In genomic region chr1:55886383-55887070, GRCm38 (mm10) we compare ENCODE assay signal across 8 mouse cellular contexts.
A peak's percentile ranks its signal among the peaks of the same experiment; 100 is the strongest.
DNase-seq lines count a peak whose midpoint lies in the region; ATAC-seq and TF ChIP-seq lines count a peak whose summit lies in the region.

No protein-coding gene starts in this region.

- TF ChIP-seq CTCF in heart, postnatal 0 days (IDR thresholded peaks at IDR 0.05; ENCODE audit: low read depth), result peak; percentile 83
- TF ChIP-seq CTCF in ES-Bruce4 (IDR thresholded peaks at IDR 0.05; ENCODE audit: low read depth, low read length), result peak; percentile 15

- H3K4me3 ChIP-seq in heart, postnatal 0 days (ENCODE audit: low read depth, low read length), result no peak overlapping the region
- no peak overlapping the region for H3K4me3 ChIP-seq in heart, embryonic 10.5 days
- no peak overlapping the region for H3K4me3 ChIP-seq in ES-Bruce4 (ENCODE audit: low read depth, low read length)
- no peak overlapping the region for H3K4me3 ChIP-seq in midbrain, embryonic 10.5 days

- no peak overlapping the region for H3K4me2 ChIP-seq in heart, postnatal 0 days (ENCODE audit: low read depth, low read length)

- no peaks in the 10 kb centered on the region for H3K36me3 ChIP-seq in heart, postnatal 0 days (replicated peaks; ENCODE audit: control insufficient read depth, insufficient read depth, low read length)
- no peaks in the 10 kb centered on the region for H3K36me3 ChIP-seq in heart, embryonic 10.5 days
- H3K36me3 ChIP-seq in ES-Bruce4 (ENCODE audit: control insufficient read depth, insufficient read depth, low read length, poor library complexity, severe bottlenecking), result no peaks in the 10 kb centered on the region
- H3K36me3 ChIP-seq in midbrain, embryonic 10.5 days, result no peaks in the 10 kb centered on the region

- peak; percentile 22 for DNase-seq in heart, postnatal 0 days (ENCODE audit: low spot score)
- no peak for DNase-seq in heart, embryonic 10.5 days (ENCODE audit: low spot score)
- peak; percentile 28 for DNase-seq in c-Kit-positive CD71-negative TER-119-negative erythroid progenitor cells, embryonic 14.5 days (ENCODE audit: low read depth)
- peak; percentile 63 to 91 for DNase-seq in frontal cortex, adult 2 months (ENCODE audit: extremely low spot score in 1 of 2, low spot score in 1 of 2)
- DNase-seq in layer of hippocampus, adult 9-11 months, result peak; percentile 54
- DNase-seq in midbrain, embryonic 10.5 days (ENCODE audit: low spot score), result peak; percentile 52
- no peak for DNase-seq in ovary, postnatal 10 days (ENCODE audit: low spot score)

- TF ChIP-seq POLR2A in ES-Bruce4 (IDR thresholded peaks at IDR 0.05; ENCODE audit: insufficient read depth, low read length), result no peak

- 28% methylated on average over 5 of the region's 5 CpGs for WGBS in heart, postnatal 0 days
- WGBS in heart, embryonic 10.5 days, result 29% methylated on average over 5 of the region's 5 CpGs
- 13% methylated on average over 5 of the region's 5 CpGs for WGBS in midbrain, embryonic 10.5 days

- H3K9me3 ChIP-seq in heart, postnatal 0 days (replicated peaks; ENCODE audit: control insufficient read depth, low read length), result no peaks in the 10 kb centered on the region
- no peaks in the 10 kb centered on the region for H3K9me3 ChIP-seq in heart, embryonic 10.5 days
- H3K9me3 ChIP-seq in ES-Bruce4 (replicated peaks; ENCODE audit: control insufficient read depth, insufficient read depth, low read length, poor library complexity, severe bottlenecking), result no peaks in the 10 kb centered on the region
- no peaks in the 10 kb centered on the region for H3K9me3 ChIP-seq in midbrain, embryonic 10.5 days (replicated peaks)

- H3K27ac ChIP-seq in heart, postnatal 0 days (ENCODE audit: low read depth), result no peak overlapping the region
- no peak overlapping the region for H3K27ac ChIP-seq in heart, embryonic 10.5 days
- no peak overlapping the region for H3K27ac ChIP-seq in ES-Bruce4 (ENCODE audit: insufficient read depth, low read length)
- no peak overlapping the region for H3K27ac ChIP-seq in midbrain, embryonic 10.5 days (replicated peaks)

- H3K9ac ChIP-seq in heart, postnatal 0 days (replicated peaks; ENCODE audit: low read depth, low read length), result no peak overlapping the region
- H3K9ac ChIP-seq in ES-Bruce4 (ENCODE audit: low read depth, poor library complexity, severe bottlenecking), result no peak overlapping the region

- peaks cover 26% of the 10 kb centered on the region for H3K27me3 ChIP-seq in heart, postnatal 0 days (ENCODE audit: control insufficient read depth, insufficient read depth, low read length)
- peaks cover 28% of the 10 kb centered on the region for H3K27me3 ChIP-seq in heart, embryonic 10.5 days (ENCODE audit: insufficient read depth, poor library complexity, severe bottlenecking)
- no peaks in the 10 kb centered on the region for H3K27me3 ChIP-seq in ES-Bruce4 (ENCODE audit: control insufficient read depth, insufficient read depth, low read length, poor library complexity, severe bottlenecking)
- peaks cover 98% of the 10 kb centered on the region for H3K27me3 ChIP-seq in midbrain, embryonic 10.5 days (ENCODE audit: low read depth, poor library complexity, severe bottlenecking)

- H3K4me1 ChIP-seq in heart, postnatal 0 days (ENCODE audit: control insufficient read depth, insufficient read depth), result peaks cover 14% of the 10 kb centered on the region; the same call in 1 of the 2 replicates
- peaks cover 12% of the 10 kb centered on the region for H3K4me1 ChIP-seq in heart, embryonic 10.5 days
- H3K4me1 ChIP-seq in ES-Bruce4 (ENCODE audit: control insufficient read depth, insufficient read depth, low read length), result no peaks in the 10 kb centered on the region
- H3K4me1 ChIP-seq in midbrain, embryonic 10.5 days, result peaks cover 42% of the 10 kb centered on the region

- peak; percentile 55; the same call in 1 of the 2 replicates for ATAC-seq in heart, postnatal 0 days (ENCODE audit: insufficient read depth, low read depth)

- TF ChIP-seq EP300 in heart, postnatal 0 days (IDR thresholded peaks at IDR 0.05; ENCODE audit: low read depth), result no peak
- no peak for TF ChIP-seq EP300 in ES-Bruce4 (IDR thresholded peaks at IDR 0.05; ENCODE audit: insufficient read depth, low read depth, low read length)

Comparison
In these comparisons a context has a peak if more than half of its experiments do, and no peak if none do; other contexts are left out.
1. DNase-seq: peak in heart, postnatal 0 days (single experiment), c-Kit-positive CD71-negative TER-119-negative erythroid progenitor cells, embryonic 14.5 days (single experiment), frontal cortex, adult 2 months (2 of 2), layer of hippocampus, adult 9-11 months (single experiment) and midbrain, embryonic 10.5 days (single experiment); none in heart, embryonic 10.5 days (single experiment) and ovary, postnatal 10 days (single experiment).